Mouse (Mus musculus): ENCODE results near the gene Snx30.
"Not testable (repeated sequence)": the region's sequence is repeated elsewhere in the genome, so short reads cannot be mapped to it uniquely, and the experiment has no call there.

The Snx30 gene

DNA sequence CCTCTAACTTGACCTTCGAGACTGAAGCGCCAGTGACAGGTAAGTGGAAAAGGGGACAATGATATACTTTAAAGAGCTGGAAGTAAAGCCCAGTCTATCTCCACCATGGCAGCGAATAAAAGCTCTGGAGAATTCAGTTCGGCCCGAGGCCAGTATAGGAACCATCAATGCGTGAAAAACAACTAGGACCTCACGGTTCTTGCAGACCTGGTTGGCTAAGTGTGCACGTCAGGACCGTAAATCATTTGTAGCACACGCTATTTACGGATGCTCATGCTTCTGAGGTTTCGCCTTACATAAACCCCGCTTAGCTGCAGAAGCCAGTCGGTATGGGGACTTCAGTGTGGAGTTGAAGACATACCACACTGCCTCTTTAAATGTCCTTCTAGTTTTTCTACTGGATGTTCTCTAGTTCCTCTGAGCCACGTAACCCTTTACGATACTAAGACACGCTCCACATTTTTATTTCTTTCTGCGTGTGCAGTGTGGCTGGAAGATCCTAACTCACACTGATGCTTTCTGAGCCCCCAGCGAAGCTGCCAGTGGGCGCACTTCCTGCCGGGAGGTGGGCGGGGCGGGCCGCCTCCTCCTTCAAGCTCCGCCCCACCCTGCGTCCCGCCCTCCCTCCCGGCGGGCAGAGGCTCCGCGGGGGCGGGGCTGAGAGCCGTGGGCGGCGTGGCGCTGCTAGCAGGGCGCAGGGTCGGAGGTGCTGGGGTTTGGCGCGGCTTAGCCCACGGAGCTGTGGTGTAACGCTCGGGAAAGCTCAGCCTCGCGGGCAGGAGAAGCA lies at the start of gene Snx30:
Gene Snx30 (plus strand): TSS at position 660 of the 787 bp plus-strand sequence.
- peak; percentile 87 for DNase-seq

DNA sequence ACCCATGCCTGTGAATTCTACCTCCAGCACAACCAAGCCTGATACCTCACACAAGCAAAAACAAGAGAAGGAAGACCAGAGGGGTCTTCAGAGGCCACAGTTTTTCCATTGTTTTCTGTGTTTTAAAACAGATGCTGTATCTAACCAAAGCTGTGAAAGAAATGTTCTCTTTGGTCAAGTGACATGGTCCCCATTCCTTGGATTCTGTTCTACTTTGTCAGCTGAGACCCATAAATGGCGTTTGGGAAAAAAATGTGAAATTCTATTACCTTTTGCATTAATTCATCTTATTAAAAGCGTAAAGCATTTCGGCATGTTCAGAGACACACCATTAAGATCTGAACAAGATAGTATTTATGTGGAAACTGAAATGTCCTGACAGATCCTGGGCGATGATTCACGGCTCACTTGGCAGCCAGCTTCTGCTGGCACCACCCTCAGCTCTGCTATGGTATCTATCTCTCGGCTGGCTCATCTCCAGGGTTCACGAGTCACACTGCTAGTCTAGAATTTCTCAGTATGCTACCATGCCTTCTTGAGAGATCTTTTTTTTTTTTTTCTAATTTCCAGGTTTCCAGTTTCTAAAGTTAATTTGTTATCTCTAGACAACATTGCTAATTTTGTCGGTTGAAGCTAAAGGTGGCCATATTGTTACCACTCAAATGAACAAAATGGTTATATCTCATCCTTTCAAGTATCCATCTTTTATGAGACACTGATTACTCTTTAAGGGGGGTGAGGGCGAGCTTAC lies 49.1 kb upstream of the Snx30 start:
- peak; percentile 66 for DNase-seq

GRCm38 (mm10) chr4:59757452-59758435 lies 47.9 kb upstream of the Snx30 start:
- DNase-seq: no peak

- no peak for DNase-seq
These were observed 45.6 kb upstream of the Snx30 start for GRCm38 (mm10) chr4:59760016-59760415.

GRCm38 (mm10) chr4:59760636-59761364 lies 44.8 kb upstream of the Snx30 start:
- DNase-seq: peak; percentile 28

DNA sequence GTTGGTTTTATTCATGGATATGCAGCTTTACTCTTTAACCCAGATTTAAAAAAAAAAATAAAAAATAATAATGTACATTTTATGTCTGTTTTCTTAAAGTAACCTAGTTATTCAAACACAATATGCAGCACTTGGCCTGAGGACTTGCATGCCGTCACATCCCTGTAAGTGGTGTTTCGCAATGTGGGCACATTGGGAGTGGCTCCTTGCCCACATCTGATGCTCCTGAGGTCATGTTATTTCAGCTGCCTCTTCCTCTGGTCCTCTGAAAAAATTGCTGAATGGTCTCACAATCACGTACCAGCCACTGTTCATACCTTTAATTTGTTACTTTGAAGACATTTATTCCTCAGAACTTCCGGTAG lies 44.3 kb upstream of the Snx30 start:
- no peak for DNase-seq

- DNase-seq: no peak
These were observed 40.7 kb upstream of the Snx30 start for GRCm38 (mm10) chr4:59764950-59765349.

DNA sequence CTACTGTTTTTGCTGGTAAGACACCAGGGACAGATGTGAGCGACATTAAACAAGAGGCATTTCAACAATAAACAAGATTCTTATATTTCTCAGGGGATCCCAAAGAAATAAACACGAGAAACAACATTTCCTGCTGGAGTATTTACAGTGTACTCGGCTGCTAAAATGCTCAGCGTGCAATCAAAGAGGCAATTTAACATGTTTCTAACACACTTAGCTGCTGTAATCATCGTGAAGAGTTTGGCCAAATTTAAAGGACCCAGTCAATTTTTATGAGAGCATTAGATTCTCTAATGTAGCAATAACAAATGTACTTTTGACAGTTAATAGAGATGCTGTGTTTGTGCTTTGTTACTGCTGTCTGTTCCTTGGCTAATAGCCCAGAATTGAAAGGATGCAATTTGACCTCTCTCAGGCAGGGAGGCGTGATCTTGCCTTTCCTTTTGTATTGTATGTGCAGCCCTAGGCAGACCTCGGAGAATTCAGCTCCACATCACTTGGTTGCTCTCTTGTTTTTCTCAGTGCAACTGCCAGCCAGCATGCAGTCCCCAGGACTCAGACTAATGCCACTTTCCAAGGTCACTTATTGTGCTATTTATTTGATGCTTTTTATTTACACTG lies 40.1 kb upstream of the Snx30 start:
- DNase-seq: no peak

- DNase-seq: no peak
These were observed 37.9 kb upstream of the Snx30 start for GRCm38 (mm10) chr4:59767717-59768116.

DNA sequence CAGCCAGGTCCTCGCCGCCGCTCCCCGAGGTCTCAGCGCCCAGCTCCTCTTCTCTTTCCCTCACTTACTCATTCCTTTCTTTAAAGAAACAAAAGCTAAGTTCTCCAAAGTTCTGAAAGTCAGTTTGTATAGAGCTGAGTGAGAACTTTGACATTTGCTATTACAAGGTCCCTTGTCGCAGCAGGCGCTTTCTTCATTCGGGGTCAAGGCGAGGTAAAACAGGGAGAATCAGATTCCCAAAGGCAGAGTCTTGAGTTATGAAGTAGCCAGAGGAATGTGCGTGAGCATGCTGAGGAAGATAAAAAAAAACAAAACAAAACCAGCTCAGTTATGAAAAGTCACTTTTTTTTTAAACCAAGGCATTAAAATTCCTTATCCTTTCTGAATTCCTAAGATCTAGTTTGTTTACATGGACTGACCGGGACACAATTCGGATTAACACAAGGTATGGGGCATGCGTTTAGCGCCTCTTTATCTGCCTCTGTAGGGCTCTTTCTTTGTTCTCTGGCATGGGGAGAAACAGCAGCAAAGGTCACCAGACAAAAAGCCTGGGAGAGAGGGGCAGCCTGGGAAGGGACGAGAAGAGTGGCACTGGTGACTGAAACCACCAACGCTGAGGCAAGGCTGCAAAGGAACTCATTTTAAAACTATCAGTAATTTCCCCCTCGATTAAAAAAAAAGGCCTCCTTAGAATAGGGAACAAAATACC lies 33.3 kb upstream of the Snx30 start:
- no peak for DNase-seq

DNA sequence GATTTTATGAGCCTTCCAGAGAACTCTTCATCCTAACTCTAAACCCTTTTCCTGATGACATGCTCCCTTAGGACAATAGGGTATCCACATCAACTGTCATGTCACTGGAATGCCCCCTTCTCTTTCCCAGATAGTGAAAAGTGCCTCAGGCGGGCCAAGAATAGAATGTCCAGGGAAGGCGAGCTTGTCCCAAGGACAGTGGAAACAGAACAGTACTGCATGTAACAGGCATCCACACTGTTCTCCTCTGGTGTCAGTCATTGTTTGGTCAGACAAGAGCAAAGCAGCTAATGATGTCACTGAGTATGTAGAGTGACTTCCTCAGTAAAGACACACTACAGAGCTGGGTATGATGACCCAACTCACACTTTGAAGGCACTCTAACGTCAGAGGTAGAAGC lies 27.8 kb upstream of the Snx30 start:
- DNase-seq: no peak

GRCm38 (mm10) chr4:59780568-59780967 lies 25.1 kb upstream of the Snx30 start:
- DNase-seq: no peak

- no peak for DNase-seq
These were observed 22.6 kb upstream of the Snx30 start for GRCm38 (mm10) chr4:59782853-59783684.

DNA sequence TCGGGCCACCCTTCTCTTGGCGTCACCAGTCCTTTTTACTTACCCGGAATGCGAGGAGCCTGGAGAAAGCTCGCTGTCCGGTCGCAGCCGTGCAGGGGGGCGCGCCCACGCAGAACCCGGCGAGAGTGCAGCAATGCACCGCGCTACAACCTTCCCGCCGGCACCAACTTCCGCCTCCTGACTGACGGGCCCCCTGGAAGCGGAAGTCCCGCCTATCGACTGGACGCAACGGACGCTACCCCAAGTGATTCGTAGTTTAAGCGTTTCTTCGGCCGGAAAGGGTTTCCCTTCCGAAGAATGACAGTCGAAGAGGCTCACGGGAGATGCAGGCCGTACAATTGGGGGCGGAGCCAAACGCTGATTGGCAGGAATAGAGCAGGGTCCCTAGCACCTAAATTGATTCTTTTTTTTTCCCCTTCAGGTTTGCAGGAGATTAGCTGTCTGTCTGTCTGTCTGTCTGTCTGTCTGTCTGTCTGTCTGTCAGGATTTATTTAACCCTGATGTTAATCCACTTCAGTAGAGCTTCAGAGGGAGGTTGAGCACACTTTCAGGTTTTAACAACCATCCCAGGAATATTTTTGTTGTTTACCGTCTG lies 21.9 kb upstream of the Snx30 start:
- DNase-seq: peak; percentile 91

- DNase-seq: no peak
These were observed 20.2 kb upstream of the Snx30 start for GRCm38 (mm10) chr4:59785412-59785811.

DNA sequence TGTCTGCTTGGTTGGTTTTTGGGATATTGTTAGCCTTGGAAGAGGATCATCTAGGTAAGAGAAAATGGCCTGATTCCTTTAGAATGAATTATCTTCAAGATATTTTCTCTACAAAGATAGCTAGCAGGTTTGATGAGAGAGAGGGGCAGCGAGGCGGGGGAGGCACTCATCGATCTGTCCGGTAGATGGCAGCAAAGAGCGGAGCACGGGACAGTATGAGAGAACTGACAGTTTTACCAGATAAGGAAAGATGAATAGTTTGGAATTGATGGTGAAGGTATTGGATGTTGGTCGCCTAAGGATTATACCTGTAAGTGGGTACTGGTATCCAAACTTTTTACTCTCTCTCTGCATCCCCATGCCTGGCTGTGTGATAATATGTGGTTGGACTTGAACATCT lies 19.0 kb upstream of the Snx30 start:
- DNase-seq: peak; percentile 84

GRCm38 (mm10) chr4:59787126-59787525 lies 18.5 kb upstream of the Snx30 start:
- no peak for DNase-seq

DNA sequence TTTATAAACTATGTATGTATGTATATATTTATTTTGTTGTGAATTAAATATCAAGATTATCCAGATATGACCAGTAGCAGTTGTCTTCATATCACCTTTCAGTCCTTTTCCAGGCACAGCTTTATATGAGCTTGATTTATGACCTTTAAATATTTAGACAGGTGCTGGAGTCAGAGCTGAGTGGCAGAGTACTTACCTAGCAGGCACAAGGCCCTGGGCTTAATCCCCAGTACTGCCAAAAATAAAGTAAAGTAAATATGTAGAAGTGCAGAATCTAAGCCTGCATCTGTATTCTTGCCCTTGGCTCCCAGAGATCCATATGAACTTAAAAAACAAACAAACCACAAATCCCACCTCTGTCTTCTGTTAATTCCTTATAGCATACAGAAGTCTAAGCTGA lies 16.6 kb upstream of the Snx30 start:
- DNase-seq: no peak

GRCm38 (mm10) chr4:59793626-59794025 lies 12.0 kb upstream of the Snx30 start:
- DNase-seq: not testable (repeated sequence)

GRCm38 (mm10) chr4:59794116-59794515 lies 11.5 kb upstream of the Snx30 start:
- DNase-seq: no peak
